Mouse (Mus musculus): ENCODE data around the gene Eif3l. TPM values are rescaled to one million over a fixed set of nuclear protein-coding genes. Genes with fewer than 3 reads are reported as not detected.

Eif3l gene
- polyA plus RNA-seq, 1 experiment: 172 TPM

DNA sequence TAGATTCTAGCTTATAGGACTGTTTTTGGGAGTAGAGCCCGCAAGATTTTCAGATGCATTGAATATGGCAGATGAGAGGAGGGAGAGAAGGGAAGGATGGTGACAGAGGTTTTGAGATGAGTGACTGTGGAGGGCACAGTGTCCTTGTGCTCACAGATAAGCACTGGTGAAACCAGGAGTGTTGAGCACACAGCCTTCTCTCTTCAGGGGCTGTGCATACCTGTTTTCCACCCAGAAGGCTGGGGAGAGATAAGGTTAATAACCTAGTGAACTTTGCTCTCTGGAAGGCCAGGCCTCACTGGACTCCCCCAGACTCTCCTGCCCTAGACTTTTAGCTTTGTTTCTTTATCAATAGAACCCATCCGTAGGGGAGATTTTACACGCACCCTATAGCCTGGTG, 6.6 kb upstream of the Eif3l start:
- DNase-seq: no peak
- H3K27me3 ChIP-seq (replicated peaks; ENCODE audit: control insufficient read depth, insufficient read depth, low read length): no peaks in the 10 kb centered on the region
- H3K4me1 ChIP-seq (ENCODE audit: control insufficient read depth, insufficient read depth, low read length): peaks cover 3% of the 10 kb centered on the region; the same call in 1 of the 2 replicates
- no peaks in the 10 kb centered on the region for H3K36me3 ChIP-seq (ENCODE audit: control insufficient read depth, insufficient read depth, low read length)
- H3K4me3 ChIP-seq (ENCODE audit: insufficient read depth, low read depth, low read length): no peak overlapping the region
- WGBS: 81% methylated on average over 3 of the region's 3 CpGs
- no peak overlapping the region for H3K27ac ChIP-seq (ENCODE audit: insufficient read depth, low read depth, low read length)
- TF ChIP-seq CTCF (conservative IDR thresholded peaks at IDR 0.05; ENCODE audit: insufficient read depth, insufficient read length, low read depth, low read length) (no peak), POLR2A (IDR thresholded peaks at IDR 0.05; ENCODE audit: low read depth, low read length) (no peak)

GRCm38 (mm10) chr15:79071117-79072039, 3.6 kb upstream of the Eif3l start:
- TF ChIP-seq POLR2A (IDR thresholded peaks at IDR 0.05; ENCODE audit: low read depth, low read length) (no peak), CTCF (conservative IDR thresholded peaks at IDR 0.05; ENCODE audit: insufficient read depth, insufficient read length, low read depth, low read length) (peak; percentile 80)
- Histone ChIP-seq H3K4me1 (ENCODE audit: control insufficient read depth, insufficient read depth, low read length) (peaks cover 7% of the 10 kb centered on the region; the same call in 1 of the 2 replicates), H3K27me3 (replicated peaks; ENCODE audit: control insufficient read depth, insufficient read depth, low read length) (no peaks in the 10 kb centered on the region), H3K4me3 (ENCODE audit: insufficient read depth, low read depth, low read length) (no peak overlapping the region), H3K36me3 (ENCODE audit: control insufficient read depth, insufficient read depth, low read length) (no peaks in the 10 kb centered on the region), H3K27ac (ENCODE audit: insufficient read depth, low read depth, low read length) (no peak overlapping the region)
- 51% methylated on average over 5 of the region's 5 CpGs for WGBS
- peak; percentile 67 for DNase-seq

- TF ChIP-seq CTCF (conservative IDR thresholded peaks at IDR 0.05; ENCODE audit: insufficient read depth, insufficient read length, low read depth, low read length) (no peak), POLR2A (IDR thresholded peaks at IDR 0.05; ENCODE audit: low read depth, low read length) (no peak)
- Histone ChIP-seq H3K36me3 (ENCODE audit: control insufficient read depth, insufficient read depth, low read length) (no peaks in the 10 kb centered on the region; the same call in 1 of the 2 replicates), H3K4me3 (ENCODE audit: insufficient read depth, low read depth, low read length) (no peak overlapping the region), H3K27me3 (replicated peaks; ENCODE audit: control insufficient read depth, insufficient read depth, low read length) (no peaks in the 10 kb centered on the region), H3K4me1 (ENCODE audit: control insufficient read depth, insufficient read depth, low read length) (peaks cover 7% of the 10 kb centered on the region; the same call in 1 of the 2 replicates), H3K27ac (ENCODE audit: insufficient read depth, low read depth, low read length) (no peak overlapping the region)
- no peak for DNase-seq
These were observed 1.2 kb upstream of the Eif3l start for GRCm38 (mm10) chr15:79073752-79074151.

GRCm38 (mm10) chr15:79074446-79074845, 533 bp upstream of the Eif3l start:
- peaks cover 7% of the 10 kb centered on the region; the same call in 1 of the 2 replicates for H3K4me1 ChIP-seq (ENCODE audit: control insufficient read depth, insufficient read depth, low read length)
- H3K36me3 ChIP-seq (ENCODE audit: control insufficient read depth, insufficient read depth, low read length): no peaks in the 10 kb centered on the region; the same call in 1 of the 2 replicates
- DNase-seq: no peak
- no peak overlapping the region; the same call in 1 of the 2 replicates for H3K4me3 ChIP-seq (ENCODE audit: insufficient read depth, low read depth, low read length)
- no peaks in the 10 kb centered on the region for H3K27me3 ChIP-seq (replicated peaks; ENCODE audit: control insufficient read depth, insufficient read depth, low read length)
- WGBS: 37% methylated on average over 10 of the region's 10 CpGs
- no peak for TF ChIP-seq CTCF (conservative IDR thresholded peaks at IDR 0.05; ENCODE audit: insufficient read depth, insufficient read length, low read depth, low read length)
- no peak for TF ChIP-seq POLR2A (IDR thresholded peaks at IDR 0.05; ENCODE audit: low read depth, low read length)
- H3K27ac ChIP-seq (ENCODE audit: insufficient read depth, low read depth, low read length): peak overlapping the region; percentile 90

DNA sequence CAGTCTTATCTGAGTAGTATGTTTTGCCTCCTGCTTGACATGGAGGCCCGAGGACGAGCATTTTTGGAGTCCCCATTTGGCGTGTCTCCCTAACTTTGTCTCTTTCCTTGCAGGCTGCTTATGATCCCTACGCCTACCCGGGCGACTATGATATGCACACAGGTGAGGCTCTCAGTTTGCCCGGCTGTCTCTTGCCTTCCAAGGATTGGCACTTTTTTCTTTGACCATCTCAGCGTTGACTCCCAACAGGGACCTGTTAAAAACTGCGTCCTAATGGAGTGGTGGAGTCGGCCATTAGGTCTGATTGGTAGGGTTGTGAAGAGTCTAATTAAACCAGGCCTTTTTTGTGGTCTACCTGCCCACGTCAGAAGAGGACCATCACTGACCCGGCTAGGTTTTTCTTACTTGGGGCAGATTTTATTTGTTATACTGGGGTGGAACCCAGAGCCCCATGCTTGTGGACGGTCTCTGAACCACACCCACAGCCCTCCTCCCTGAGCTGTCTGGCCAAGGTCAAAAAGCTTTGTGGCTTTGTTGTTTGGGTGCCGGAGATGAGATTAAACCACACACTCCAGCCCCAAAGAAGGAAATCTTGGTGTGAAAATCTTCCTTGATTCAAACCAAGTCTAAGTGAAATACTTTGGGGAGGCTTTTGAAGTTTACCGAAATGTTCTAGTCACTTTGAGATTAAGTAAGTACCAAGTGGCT, 833 bp downstream of the Eif3l start:
- H3K36me3 ChIP-seq (ENCODE audit: control insufficient read depth, insufficient read depth, low read length): no peaks in the 10 kb centered on the region; the same call in 1 of the 2 replicates
- H3K27ac ChIP-seq (ENCODE audit: insufficient read depth, low read depth, low read length): peak overlapping the region; percentile 30; the same call in 1 of the 2 replicates
- H3K27me3 ChIP-seq (replicated peaks; ENCODE audit: control insufficient read depth, insufficient read depth, low read length): no peaks in the 10 kb centered on the region
- H3K4me3 ChIP-seq (ENCODE audit: insufficient read depth, low read depth, low read length): peak overlapping the region; percentile 84
- no peak for DNase-seq
- 24% methylated on average over 15 of the region's 15 CpGs for WGBS
- peaks cover 7% of the 10 kb centered on the region; the same call in 1 of the 2 replicates for H3K4me1 ChIP-seq (ENCODE audit: control insufficient read depth, insufficient read depth, low read length)
- no peak for TF ChIP-seq POLR2A (IDR thresholded peaks at IDR 0.05; ENCODE audit: low read depth, low read length)
- TF ChIP-seq CTCF (conservative IDR thresholded peaks at IDR 0.05; ENCODE audit: insufficient read depth, insufficient read length, low read depth, low read length): no peak

DNA sequence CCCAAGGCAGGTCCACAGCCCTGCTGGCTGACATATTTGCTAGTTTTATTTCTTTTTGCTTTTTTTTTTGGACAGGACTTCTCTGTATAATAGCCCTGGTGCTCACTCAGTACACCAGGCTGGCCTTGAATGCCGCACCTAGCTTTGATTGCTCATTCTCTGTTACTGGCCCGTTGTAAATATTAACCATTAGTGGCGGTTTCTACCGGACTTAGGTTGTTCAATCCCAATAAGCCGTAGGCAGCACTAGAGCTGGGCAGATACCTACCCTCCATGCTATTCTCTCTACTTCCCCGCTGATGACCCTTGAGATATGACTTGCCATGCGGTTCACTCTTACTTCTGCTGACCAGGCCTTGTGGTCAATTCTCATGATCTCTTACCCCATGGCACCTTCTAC, 4.6 kb downstream of the Eif3l start:
- H3K4me1 ChIP-seq (ENCODE audit: control insufficient read depth, insufficient read depth, low read length): 0 out of 2 replicates have a peak, but pooled peaks cover 4% of the 10 kb centered on the region
- TF ChIP-seq POLR2A (IDR thresholded peaks at IDR 0.05; ENCODE audit: low read depth, low read length) (no peak), CTCF (conservative IDR thresholded peaks at IDR 0.05; ENCODE audit: insufficient read depth, insufficient read length, low read depth, low read length) (no peak)
- H3K27me3 ChIP-seq (replicated peaks; ENCODE audit: control insufficient read depth, insufficient read depth, low read length): no peaks in the 10 kb centered on the region
- peak overlapping the region; percentile 11; the same call in 1 of the 2 replicates for H3K27ac ChIP-seq (ENCODE audit: insufficient read depth, low read depth, low read length)
- DNase-seq: peak; percentile 20
- H3K4me3 ChIP-seq (ENCODE audit: insufficient read depth, low read depth, low read length): no peak overlapping the region
- peaks cover 7% of the 10 kb centered on the region for H3K36me3 ChIP-seq (ENCODE audit: control insufficient read depth, insufficient read depth, low read length)
- WGBS: 70% methylated on average over 7 of the region's 7 CpGs

Measured in kidney, adult 2 months (tissue).